8 mouse cellular contexts compared by ENCODE assay signal in genomic region chr2:31689045-31689444, GRCm38 (mm10). TPM values are rescaled to one million over a fixed set of nuclear protein-coding genes. Genes with fewer than 3 reads are reported as not detected.
DNase-seq lines count a peak whose midpoint lies in the region; ATAC-seq and TF ChIP-seq lines count a peak whose summit lies in the region.

No protein-coding gene starts in this region.

- no peaks in the 10 kb centered on the region for H3K27me3 ChIP-seq in hindbrain, embryonic 16.5 days (replicated peaks; ENCODE audit: control insufficient read depth, insufficient read depth, low read length)
- no peaks in the 10 kb centered on the region for H3K27me3 ChIP-seq in liver, postnatal 0 days (ENCODE audit: insufficient read depth, low read length)
- no peaks in the 10 kb centered on the region for H3K27me3 ChIP-seq in stomach, embryonic 15.5 days (replicated peaks)

- no peak overlapping the region for H3K27ac ChIP-seq in embryonic fibroblast, embryonic 13.5 days (ENCODE audit: insufficient read depth, low read length)
- H3K27ac ChIP-seq in hindbrain, embryonic 16.5 days (ENCODE audit: low read depth, low read length) = peak overlapping the region; percentile 98
- H3K27ac ChIP-seq in liver, postnatal 0 days (ENCODE audit: low read depth) = peak overlapping the region; percentile 97
- peak overlapping the region; percentile 95 for H3K27ac ChIP-seq in stomach, embryonic 15.5 days

- WGBS in hindbrain, embryonic 16.5 days = under 1% methylated on average over 12 of the region's 12 CpGs
- WGBS in liver, postnatal 0 days (ENCODE audit: insufficient replicate concordance) = under 1% methylated on average over 12 of the region's 12 CpGs
- under 1% methylated on average over 12 of the region's 12 CpGs for WGBS in stomach, embryonic 15.5 days

- H3K9me3 ChIP-seq in hindbrain, embryonic 16.5 days (ENCODE audit: control insufficient read depth, low read length) = no peaks in the 10 kb centered on the region
- no peaks in the 10 kb centered on the region for H3K9me3 ChIP-seq in liver, postnatal 0 days (ENCODE audit: low read length)
- H3K9me3 ChIP-seq in stomach, embryonic 15.5 days = no peaks in the 10 kb centered on the region

- no peak for TF ChIP-seq CTCF in embryonic fibroblast, embryonic 13.5 days (IDR thresholded peaks at IDR 0.05; ENCODE audit: borderline replicate concordance, insufficient read depth, low read length)
- TF ChIP-seq CTCF in liver, postnatal 0 days (IDR thresholded peaks at IDR 0.05; ENCODE audit: low read depth) = no peak

- no peak for TF ChIP-seq EP300 in liver, postnatal 0 days (IDR thresholded peaks at IDR 0.05; ENCODE audit: low read depth)

- H3K4me2 ChIP-seq in hindbrain, embryonic 16.5 days (ENCODE audit: low read length) = peak overlapping the region; percentile 75
- peak overlapping the region; percentile 98 for H3K4me2 ChIP-seq in liver, postnatal 0 days (ENCODE audit: low read depth, low read length)
- H3K4me2 ChIP-seq in stomach, embryonic 15.5 days = peak overlapping the region; percentile 76

- ATAC-seq in hindbrain, embryonic 16.5 days = no peak
- ATAC-seq in liver, postnatal 0 days = no peak
- no peak for ATAC-seq in stomach, embryonic 15.5 days (ENCODE audit: insufficient read depth, low FRiP score, low read depth)

- H3K9ac ChIP-seq in hindbrain, embryonic 16.5 days (ENCODE audit: low read depth, low read length) = peak overlapping the region; percentile 98
- H3K9ac ChIP-seq in liver, postnatal 0 days (replicated peaks) = peak overlapping the region; percentile 100
- H3K9ac ChIP-seq in stomach, embryonic 15.5 days = peak overlapping the region; percentile 94

- no peak; the same call in 1 of the 2 replicates for TF ChIP-seq POLR2A in embryonic fibroblast, embryonic 13.5 days (IDR thresholded peaks at IDR 0.05; ENCODE audit: low read depth, low read length)

- peak overlapping the region; percentile 94 for H3K4me3 ChIP-seq in embryonic fibroblast, embryonic 13.5 days (ENCODE audit: insufficient read depth, low read length)
- peak overlapping the region; percentile 96 for H3K4me3 ChIP-seq in hindbrain, embryonic 16.5 days (ENCODE audit: low read length)
- H3K4me3 ChIP-seq in liver, postnatal 0 days (ENCODE audit: low read depth, low read length) = peak overlapping the region; percentile 100
- peak overlapping the region; percentile 99 for H3K4me3 ChIP-seq in stomach, embryonic 15.5 days (replicated peaks)

- DNase-seq in thymus, postnatal 0 days (ENCODE audit: low spot score) = peak; percentile 11
- DNase-seq in thymus, adult 18-20 months = no peak
- no peak for DNase-seq in liver, postnatal 0 days
- DNase-seq in B cell, adult 2 months = no peak
- DNase-seq in layer of hippocampus, postnatal 25 days (ENCODE audit: extremely low spot score in 1 of 2, low spot score in 1 of 2) = no peak

- no peaks in the 10 kb centered on the region for H3K36me3 ChIP-seq in hindbrain, embryonic 16.5 days (ENCODE audit: control insufficient read depth, insufficient read depth, low read length)
- 0 out of 2 replicates have a peak, but pooled peaks cover 2% of the 10 kb centered on the region for H3K36me3 ChIP-seq in liver, postnatal 0 days (replicated peaks; ENCODE audit: insufficient read depth, low read length)
- H3K36me3 ChIP-seq in stomach, embryonic 15.5 days = 0 out of 2 replicates have a peak, but pooled peaks cover under 1% of the 10 kb centered on the region

- H3K4me1 ChIP-seq in embryonic fibroblast, embryonic 13.5 days (ENCODE audit: control insufficient read depth, insufficient read depth, low read length) = peaks cover 3% of the 10 kb centered on the region; the same call in 1 of the 2 replicates
- peaks cover 25% of the 10 kb centered on the region for H3K4me1 ChIP-seq in hindbrain, embryonic 16.5 days (ENCODE audit: control insufficient read depth, insufficient read depth, low read depth, low read length)
- H3K4me1 ChIP-seq in liver, postnatal 0 days (ENCODE audit: insufficient read depth) = peaks cover 20% of the 10 kb centered on the region
- peaks cover 17% of the 10 kb centered on the region for H3K4me1 ChIP-seq in stomach, embryonic 15.5 days

RNA-seq across cellular contexts. Expression of gene Abl1, which starts 0.9 kb away (rescaled TPM):
- 19.3 and 19.7 TPM in 2 replicates for polyA plus RNA-seq in thymus, postnatal 0 days (2015; fragmentation: Nextera tagmentation; extraction: Ambion mirVana)
- 58.9 and 61.6 TPM in 2 replicates for polyA plus RNA-seq in embryonic fibroblast, embryonic 13.5 days (2011; ENCODE audit: insufficient read length, low read depth, missing spikeins)
- polyA plus RNA-seq in hindbrain, embryonic 16.5 days (2015; fragmentation: Nextera tagmentation; extraction: Ambion mirVana) = 13.2 and 18.2 TPM in 2 replicates
- 4.1 and 4.5 TPM in 2 replicates for polyA plus RNA-seq in liver, postnatal 0 days (2015; fragmentation: Nextera tagmentation; extraction: Ambion mirVana)
- polyA plus RNA-seq in stomach, embryonic 15.5 days (2015; fragmentation: Nextera tagmentation; extraction: Ambion mirVana) = 30.2 and 34.5 TPM in 2 replicates
- 10 to 100 TPM; 45.5 to 46.0 TPM for total RNA-seq in layer of hippocampus, postnatal 25 days (2021)

RNA-seq across cellular contexts. Expression of gene Exosc2, which starts 18.5 kb away (rescaled TPM):
- polyA plus RNA-seq in thymus, postnatal 0 days (2015; fragmentation: Nextera tagmentation; extraction: Ambion mirVana) = 54.5 and 57.6 TPM in 2 replicates
- 23.1 and 24.9 TPM in 2 replicates for polyA plus RNA-seq in embryonic fibroblast, embryonic 13.5 days (2011; ENCODE audit: insufficient read length, low read depth, missing spikeins)
- polyA plus RNA-seq in hindbrain, embryonic 16.5 days (2015; fragmentation: Nextera tagmentation; extraction: Ambion mirVana) = 38.2 and 38.9 TPM in 2 replicates
- 14.2 and 14.6 TPM in 2 replicates for polyA plus RNA-seq in liver, postnatal 0 days (2015; fragmentation: Nextera tagmentation; extraction: Ambion mirVana)
- polyA plus RNA-seq in stomach, embryonic 15.5 days (2015; fragmentation: Nextera tagmentation; extraction: Ambion mirVana) = 59.9 and 60.5 TPM in 2 replicates
- 10 to 100 TPM; 20.3 to 20.6 TPM for total RNA-seq in layer of hippocampus, postnatal 25 days (2021)

RNA-seq across cellular contexts. Expression of gene Prdm12, which starts 49.2 kb away (rescaled TPM):
- not detected in 2 replicates for polyA plus RNA-seq in thymus, postnatal 0 days (2015; fragmentation: Nextera tagmentation; extraction: Ambion mirVana)
- polyA plus RNA-seq in embryonic fibroblast, embryonic 13.5 days (2011; ENCODE audit: insufficient read length, low read depth, missing spikeins) = not detected in 2 replicates
- 0.20 and 0.34 TPM in 2 replicates for polyA plus RNA-seq in hindbrain, embryonic 16.5 days (2015; fragmentation: Nextera tagmentation; extraction: Ambion mirVana)
- not detected in 2 replicates for polyA plus RNA-seq in liver, postnatal 0 days (2015; fragmentation: Nextera tagmentation; extraction: Ambion mirVana)
- not detected in 2 replicates for polyA plus RNA-seq in stomach, embryonic 15.5 days (2015; fragmentation: Nextera tagmentation; extraction: Ambion mirVana)
- not detected for total RNA-seq in layer of hippocampus, postnatal 25 days (2021)
